Mouse (Mus musculus) heart, embryonic 16.5 days (tissue): ENCODE results near the gene Rhoq. TPM values are rescaled to one million over a fixed set of nuclear protein-coding genes. Genes with fewer than 3 reads are reported as not detected.

Experiments
- ATAC-seq: fragments of 200-750 bp; cut with Nextera tagmentation; replicated peaks from 2 replicates; pipeline ENCODE4 v1.8.0; 2017; ENCODE audit warnings: moderate number of reproducible peaks; ENCODE audit not compliant: insufficient read depth, low FRiP score; ENCODE audit errors: extremely low read depth
- H3K27ac ChIP-seq: fragments of 300-500 bp; sonication (generic); 2 replicates; pipeline ENCODE4 v1.5.1; 2014; ENCODE audit warnings: mild to moderate bottlenecking, low read length, control low read depth, moderate library complexity
- H3K27me3 ChIP-seq: fragments of 300-500 bp; sonication (generic); 2 replicates; pipeline ENCODE4 v1.6.1; 2014; ENCODE audit warnings: low read length, mixed read lengths; ENCODE audit not compliant: control insufficient read depth, insufficient read depth
- H3K36me3 ChIP-seq: fragments of 300-500 bp; sonication (generic); 2 replicates; pipeline ENCODE4 v1.6.1; 2014; ENCODE audit not compliant: control insufficient read depth, insufficient read depth
- H3K4me1 ChIP-seq: fragments of 300-500 bp; sonication (generic); 2 replicates; pipeline ENCODE4 v1.6.1; 2014; ENCODE audit warnings: low read length, mixed read lengths; ENCODE audit not compliant: control insufficient read depth, insufficient read depth
- H3K4me2 ChIP-seq: fragments of 300-500 bp; sonication (generic); 2 replicates; pipeline ENCODE4 v1.6.1; 2014; ENCODE audit warnings: low read depth, mild to moderate bottlenecking, control low read depth, low read length
- H3K4me3 ChIP-seq: fragments of 300-500 bp; sonication (generic); 2 replicates; pipeline ENCODE4 v1.5.1; 2014; ENCODE audit warnings: mild to moderate bottlenecking, control low read depth, low read length
- H3K9ac ChIP-seq: fragments of 300-500 bp; sonication (generic); 2 replicates; pipeline ENCODE4 v1.6.1; 2014; ENCODE audit warnings: low read length, control low read depth
- H3K9me3 ChIP-seq: fragments of 300-500 bp; sonication (generic); replicated peaks from 2 replicates; pipeline ENCODE4 v1.6.1; 2016; ENCODE audit warnings: low read length; ENCODE audit not compliant: control insufficient read depth
- WGBS: fragments of 180-500 bp; shearing (Covaris S2); extraction: QIAGEN DNeasy Blood & Tissue Kit; methylation state at CpG from one replicate; pipeline ENCODE4 v1.1.7; 2014; 5-methylcytosine and 5-hydroxymethylcytosine counted together
- polyA plus RNA-seq: library from polyadenylated mRNA; unstranded; fragments of >200 nt; fragmentation: Nextera tagmentation; extraction: Ambion mirVana; gene quantifications from 2 replicates; pipeline ENCODE4 v1.2.1, GENCODE M21; 2015

The Rhoq gene
- polyA plus RNA-seq, 1 experiment from 2014 or later = 20.4 TPM

DNA sequence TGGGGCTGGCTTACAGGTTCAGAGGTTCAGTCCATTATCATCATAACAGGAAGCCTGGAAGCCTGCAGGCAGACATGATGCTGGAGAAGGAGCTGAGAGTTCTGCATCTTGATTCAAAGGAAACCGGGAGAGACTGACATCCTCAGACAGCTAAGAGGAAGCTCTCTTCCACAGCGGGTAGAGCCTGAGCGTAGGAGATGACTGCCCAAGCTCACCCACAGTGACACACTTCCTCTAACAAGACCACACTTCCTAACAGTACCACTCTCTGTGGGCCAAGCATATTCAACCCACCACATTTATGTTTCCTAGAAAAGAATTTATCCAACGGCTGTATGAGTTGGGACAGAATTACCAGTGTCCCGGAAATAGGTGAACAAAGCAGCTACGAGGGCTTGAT lies 15.6 kb downstream of the Rhoq start:
- Histone ChIP-seq H3K27me3 (no peaks in the 10 kb centered on the region), H3K9ac (no peak overlapping the region), H3K4me1 (peaks cover 6% of the 10 kb centered on the region), H3K27ac (no peak overlapping the region), H3K4me2 (no peak overlapping the region), H3K4me3 (no peak overlapping the region), H3K36me3 (peaks cover 18% of the 10 kb centered on the region), H3K9me3 (no peaks in the 10 kb centered on the region)
- 77% methylated on average over 6 of the region's 6 CpGs for WGBS
- no peak for ATAC-seq

DNA sequence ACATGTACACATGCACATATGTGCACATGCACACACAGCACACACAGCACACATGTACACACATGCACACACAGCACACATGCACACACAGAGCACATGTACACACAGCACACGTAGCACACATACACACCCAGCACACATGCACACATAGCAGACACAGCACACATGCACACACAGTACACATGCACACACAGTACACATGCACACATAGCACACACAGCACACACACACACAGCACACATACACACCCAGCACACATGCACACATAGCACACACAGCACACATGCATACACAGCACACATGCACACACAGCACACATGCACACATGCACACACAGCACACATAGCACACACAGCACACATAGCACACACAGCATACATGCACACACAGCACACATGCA lies 18.3 kb downstream of the Rhoq start:
- WGBS = 96% methylated on average over 1 of the region's 1 CpGs
- H3K36me3 ChIP-seq = peaks cover 7% of the 10 kb centered on the region; the same call in 1 of the 2 replicates
- H3K4me3 ChIP-seq = no peak overlapping the region
- H3K9ac ChIP-seq = no peak overlapping the region
- no peak overlapping the region for H3K27ac ChIP-seq
- no peaks in the 10 kb centered on the region for H3K9me3 ChIP-seq
- H3K4me2 ChIP-seq = no peak overlapping the region
- peaks cover 10% of the 10 kb centered on the region for H3K4me1 ChIP-seq
- no peaks in the 10 kb centered on the region for H3K27me3 ChIP-seq
- ATAC-seq = no peak

DNA sequence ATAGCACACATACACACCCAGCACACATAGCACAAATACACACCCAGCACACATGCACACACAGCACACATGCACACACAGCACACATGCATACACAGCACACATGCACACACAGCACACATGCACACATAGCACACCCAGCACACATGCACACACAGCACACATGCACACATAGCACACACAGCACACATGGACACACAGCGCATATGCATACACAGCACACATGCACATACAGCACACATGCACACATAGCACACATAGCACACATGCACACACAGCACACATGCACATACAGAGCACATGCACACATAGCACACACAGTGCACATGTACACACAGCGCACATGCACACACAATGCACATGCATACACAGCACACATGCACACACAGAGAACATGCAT lies 18.8 kb downstream of the Rhoq start:
- Histone ChIP-seq H3K4me1 (peaks cover 15% of the 10 kb centered on the region), H3K9ac (no peak overlapping the region), H3K9me3 (no peaks in the 10 kb centered on the region), H3K36me3 (peaks cover 7% of the 10 kb centered on the region; the same call in 1 of the 2 replicates), H3K27me3 (no peaks in the 10 kb centered on the region), H3K27ac (no peak overlapping the region), H3K4me3 (no peak overlapping the region), H3K4me2 (no peak overlapping the region)
- ATAC-seq = no peak
- 97% methylated on average over 2 of the region's 2 CpGs for whole genome bisulfite sequencing

DNA sequence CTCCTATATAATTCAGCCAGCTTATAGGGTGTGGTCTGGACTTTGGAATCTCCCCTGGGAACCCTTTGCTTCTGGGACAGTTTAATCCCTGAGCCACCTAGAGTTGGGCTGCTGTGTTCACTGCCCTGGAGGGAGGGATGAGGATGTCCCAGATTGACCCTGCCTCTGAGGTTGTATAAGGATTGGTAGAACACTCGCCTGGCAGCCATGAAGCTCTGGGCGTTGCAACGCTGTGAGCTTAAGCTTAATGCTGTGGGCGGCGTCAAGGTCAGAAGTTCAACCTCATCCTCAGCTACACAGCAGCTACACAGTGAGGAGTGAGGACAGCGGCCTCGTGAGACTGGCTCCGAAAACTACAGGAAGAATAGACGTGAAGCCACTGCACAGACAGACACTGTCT lies 19.6 kb downstream of the Rhoq start:
- Histone ChIP-seq H3K4me3 (no peak overlapping the region), H3K9ac (no peak overlapping the region), H3K27ac (no peak overlapping the region), H3K4me1 (peaks cover 22% of the 10 kb centered on the region), H3K36me3 (peaks cover 7% of the 10 kb centered on the region; the same call in 1 of the 2 replicates), H3K27me3 (no peaks in the 10 kb centered on the region), H3K4me2 (no peak overlapping the region), H3K9me3 (no peaks in the 10 kb centered on the region)
- WGBS = 46% methylated on average over 9 of the region's 9 CpGs
- ATAC-seq = 0 out of 2 replicates have a peak, but pooled peaks have one; percentile 25

DNA sequence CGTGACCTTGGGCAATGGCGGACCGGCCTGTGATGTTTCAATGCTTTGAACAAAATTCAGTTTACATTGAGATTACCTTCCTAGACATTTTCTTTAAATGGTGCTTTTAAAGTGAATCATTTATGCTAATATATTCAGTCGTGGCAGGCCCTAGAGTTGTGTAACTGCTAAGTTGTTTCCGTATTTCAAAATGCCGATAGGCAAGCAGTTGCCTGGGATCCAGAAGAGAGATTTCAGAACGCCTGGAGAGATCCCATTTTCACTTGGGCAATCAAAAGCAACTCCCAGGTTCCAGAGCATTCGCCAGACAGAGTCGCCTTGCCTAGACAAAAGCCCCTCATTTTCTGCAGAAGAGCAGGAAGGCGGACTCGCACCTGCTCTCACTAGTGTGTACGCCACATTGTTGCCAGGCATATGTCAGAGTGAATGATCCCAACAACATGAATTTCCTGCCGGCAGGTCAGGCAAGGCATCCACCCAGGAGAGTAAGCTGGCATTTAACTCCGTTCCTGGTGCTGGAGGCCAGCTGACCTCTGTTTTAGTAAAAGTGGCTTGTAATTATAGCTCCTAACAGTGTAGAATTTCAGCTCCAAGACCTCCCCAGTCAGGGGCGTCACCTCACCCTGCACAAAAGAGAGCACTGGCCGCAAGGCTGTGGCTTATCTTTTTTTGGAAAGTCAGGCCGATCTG lies 23.7 kb downstream of the Rhoq start:
- H3K4me1 ChIP-seq = peaks cover 44% of the 10 kb centered on the region
- H3K27me3 ChIP-seq = no peaks in the 10 kb centered on the region
- no peak for ATAC-seq
- no peak overlapping the region for H3K4me3 ChIP-seq
- no peak overlapping the region; the same call in 1 of the 2 replicates for H3K9ac ChIP-seq
- no peaks in the 10 kb centered on the region for H3K9me3 ChIP-seq
- 56% methylated on average over 17 of the region's 17 CpGs for WGBS
- peak overlapping the region; percentile 43 for H3K4me2 ChIP-seq
- H3K27ac ChIP-seq = peak overlapping the region; percentile 51
- 0 out of 2 replicates have a peak, but pooled peaks cover 3% of the 10 kb centered on the region for H3K36me3 ChIP-seq

DNA sequence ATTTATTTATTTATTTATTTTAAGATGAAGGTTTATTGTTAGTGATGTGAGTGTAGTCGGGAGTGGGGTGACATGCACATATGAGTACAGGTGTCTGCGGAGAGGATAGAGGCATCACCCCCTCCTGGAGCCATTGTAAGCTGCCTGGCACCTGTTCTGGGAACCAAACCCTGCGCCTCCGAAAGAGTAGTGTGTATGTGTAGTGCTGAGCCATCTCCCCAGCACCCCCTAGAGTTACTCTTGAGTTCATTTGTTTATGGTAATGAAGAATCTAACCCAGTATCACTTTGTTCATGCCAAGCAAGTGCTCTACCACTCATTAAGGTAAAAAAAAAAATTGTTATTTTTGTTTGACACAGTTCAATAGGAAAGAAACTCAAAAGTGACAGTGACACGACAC lies 25.3 kb downstream of the Rhoq start:
- no peaks in the 10 kb centered on the region for H3K36me3 ChIP-seq
- no peaks in the 10 kb centered on the region for H3K27me3 ChIP-seq
- H3K4me2 ChIP-seq = no peak overlapping the region
- H3K9ac ChIP-seq = no peak overlapping the region
- H3K4me3 ChIP-seq = no peak overlapping the region
- WGBS = 85% methylated on average over 5 of the region's 5 CpGs
- H3K9me3 ChIP-seq = no peaks in the 10 kb centered on the region
- no peak for ATAC-seq
- no peak overlapping the region for H3K27ac ChIP-seq
- H3K4me1 ChIP-seq = peaks cover 44% of the 10 kb centered on the region

DNA sequence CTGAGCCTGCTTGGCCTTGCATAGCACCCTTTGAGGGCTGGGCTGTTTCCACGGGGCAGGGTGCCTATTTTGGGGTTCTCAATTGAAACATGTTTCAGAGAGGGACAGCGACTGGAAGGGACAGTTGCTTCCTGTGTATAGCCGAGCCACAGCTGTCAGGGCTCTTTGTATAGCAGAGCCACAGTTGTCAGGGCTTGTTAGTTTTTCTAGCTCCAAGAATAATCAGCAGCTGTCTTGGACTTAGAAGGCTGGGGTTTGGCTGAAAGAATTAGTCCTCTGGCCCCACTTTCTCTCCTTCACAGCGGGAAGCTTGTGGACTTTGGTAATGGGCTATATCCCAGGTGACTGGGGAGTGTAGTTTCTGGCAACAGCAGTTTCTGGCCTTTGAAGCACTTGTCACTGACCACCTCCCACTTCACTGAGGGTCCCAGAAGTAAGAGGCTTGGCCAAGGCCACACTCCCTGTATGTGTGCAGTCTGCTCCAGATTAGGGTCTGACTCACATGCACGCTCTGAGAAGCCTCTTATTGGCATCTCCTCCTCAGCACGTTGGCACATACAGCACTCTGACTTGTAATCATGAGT lies 25.8 kb downstream of the Rhoq start:
- Histone ChIP-seq H3K4me1 (peaks cover 44% of the 10 kb centered on the region), H3K27me3 (no peaks in the 10 kb centered on the region), H3K36me3 (no peaks in the 10 kb centered on the region), H3K9me3 (no peaks in the 10 kb centered on the region), H3K27ac (peak overlapping the region; percentile 9; the same call in 1 of the 2 replicates), H3K4me2 (no peak overlapping the region), H3K4me3 (no peak overlapping the region), H3K9ac (no peak overlapping the region)
- 36% methylated on average over 6 of the region's 6 CpGs for WGBS
- no peak for ATAC-seq

DNA sequence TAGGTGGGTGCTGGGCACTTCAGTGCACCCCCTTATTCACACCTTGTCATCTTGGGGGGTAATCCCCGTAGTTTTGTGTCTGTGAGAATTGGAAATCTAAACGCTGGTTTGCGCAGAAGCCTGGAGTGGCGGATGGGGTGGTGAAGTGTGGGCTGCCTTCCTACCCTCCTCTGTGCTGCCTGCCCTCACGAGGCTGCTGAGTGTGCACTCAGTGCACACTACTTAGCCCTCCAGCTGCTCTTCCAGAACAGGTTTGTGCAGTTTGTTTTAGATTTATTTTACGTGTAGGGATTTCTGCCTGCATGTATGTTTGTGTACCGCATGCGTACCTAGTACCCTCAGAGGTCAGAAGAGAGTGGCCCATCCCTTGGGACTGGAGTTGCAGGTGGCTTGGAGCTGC lies 28.4 kb downstream of the Rhoq start:
- Histone ChIP-seq H3K4me3 (no peak overlapping the region), H3K9ac (no peak overlapping the region), H3K9me3 (no peaks in the 10 kb centered on the region), H3K36me3 (no peaks in the 10 kb centered on the region), H3K27ac (no peak overlapping the region), H3K4me2 (no peak overlapping the region), H3K27me3 (no peaks in the 10 kb centered on the region), H3K4me1 (peaks cover 40% of the 10 kb centered on the region)
- ATAC-seq = no peak
- WGBS = 81% methylated on average over 8 of the region's 8 CpGs

DNA sequence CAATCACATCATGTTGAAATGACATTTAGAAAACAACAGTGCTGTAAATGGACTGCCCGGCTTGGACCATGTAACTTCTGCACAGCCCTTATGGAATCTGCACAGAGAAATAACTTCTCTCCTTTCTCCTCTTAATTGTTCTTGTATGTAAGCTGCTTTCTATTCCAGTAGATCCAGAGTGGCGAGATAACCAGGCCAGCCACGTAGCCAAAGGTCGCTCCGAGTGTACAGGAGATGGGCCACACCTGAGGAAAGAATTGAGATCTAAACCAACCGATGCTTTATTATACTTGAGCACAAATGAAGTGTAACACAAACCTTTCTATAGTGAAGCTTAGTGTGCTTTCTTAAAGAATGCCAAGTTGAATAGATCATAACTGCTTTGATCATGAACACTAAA lies 34.4 kb downstream of the Rhoq start:
- Histone ChIP-seq H3K36me3 (0 out of 2 replicates have a peak, but pooled peaks cover 2% of the 10 kb centered on the region), H3K9me3 (no peaks in the 10 kb centered on the region), H3K27me3 (no peaks in the 10 kb centered on the region), H3K4me1 (no peaks in the 10 kb centered on the region), H3K9ac (no peak overlapping the region), H3K27ac (no peak overlapping the region), H3K4me2 (no peak overlapping the region), H3K4me3 (no peak overlapping the region)
- no peak for ATAC-seq
- 86% methylated on average over 6 of the region's 6 CpGs for WGBS
